In the genomic region with DNA sequence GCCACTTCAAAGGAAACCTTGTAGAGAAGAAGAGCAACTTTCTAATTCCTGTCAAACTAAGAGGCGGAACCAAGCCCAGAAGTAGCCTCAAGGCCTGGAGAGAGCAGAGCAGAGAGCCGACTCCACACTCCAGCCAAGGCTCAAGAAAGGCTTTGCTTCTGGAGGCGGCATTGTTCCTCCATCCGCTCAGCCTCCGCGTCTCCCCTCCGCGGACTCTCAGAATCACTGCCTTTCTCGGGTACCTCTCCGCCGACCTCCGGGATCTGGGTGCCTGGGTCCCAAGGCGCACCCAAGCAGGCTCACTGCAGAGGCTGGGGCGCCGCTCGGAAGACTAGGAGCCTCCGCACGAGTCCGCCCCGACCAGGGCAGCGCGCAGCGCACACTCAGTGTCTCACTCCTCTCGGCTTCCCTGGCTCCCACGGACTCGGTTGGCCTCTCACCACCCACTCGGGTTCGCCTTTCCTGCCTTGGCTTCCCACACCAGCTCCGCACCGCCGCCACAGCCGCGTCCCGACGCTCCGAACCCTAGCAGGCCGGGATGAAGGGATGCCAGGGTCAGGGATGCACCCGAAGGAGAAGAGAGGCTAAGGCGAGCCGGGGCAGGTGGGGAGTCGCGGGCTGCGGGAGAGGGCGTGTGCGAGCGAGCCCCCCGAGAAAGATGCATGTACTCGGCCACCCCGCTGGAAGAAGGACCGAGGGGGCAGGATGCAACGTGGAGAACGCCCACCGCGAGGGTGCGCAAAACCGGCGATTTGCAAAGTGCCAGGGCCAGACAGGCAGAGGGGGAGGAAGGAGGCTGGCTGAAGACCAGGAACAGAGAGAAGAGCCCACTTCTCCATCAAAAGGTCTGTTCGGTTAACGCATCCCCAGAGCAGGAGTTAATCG, we compare ENCODE assay signal across 8 mouse cellular contexts. TPM values are rescaled to one million over a fixed set of nuclear protein-coding genes. Genes with fewer than 3 reads are reported as not detected.
DNase-seq lines count a peak whose midpoint lies in the region; ATAC-seq and TF ChIP-seq lines count a peak whose summit lies in the region.

No protein-coding gene starts in this region.

- H3K27me3 ChIP-seq in kidney, embryonic 15.5 days, result peaks cover 54% of the 10 kb centered on the region
- H3K27me3 ChIP-seq in cerebellum, adult 2 months (ENCODE audit: control insufficient read depth, insufficient read depth, low read length), result no peaks in the 10 kb centered on the region
- no peaks in the 10 kb centered on the region for H3K27me3 ChIP-seq in forebrain, embryonic 15.5 days
- H3K27me3 ChIP-seq in midbrain, embryonic 12.5 days, result peaks cover 29% of the 10 kb centered on the region

- no peak for TF ChIP-seq POLR2A in cerebellum, adult 2 months (IDR thresholded peaks at IDR 0.05; ENCODE audit: borderline replicate concordance, insufficient read depth, low read length)

- H3K9ac ChIP-seq in kidney, embryonic 15.5 days, result peak overlapping the region; percentile 37
- peak overlapping the region; percentile 84 for H3K9ac ChIP-seq in forebrain, embryonic 15.5 days (replicated peaks)
- H3K9ac ChIP-seq in midbrain, embryonic 12.5 days (replicated peaks), result peak overlapping the region; percentile 80

- peak; percentile 72 for ATAC-seq in kidney, embryonic 15.5 days (replicated peaks; ENCODE audit: low FRiP score)
- peak; percentile 88 for ATAC-seq in forebrain, embryonic 15.5 days (replicated peaks)
- peak; percentile 85 for ATAC-seq in midbrain, embryonic 12.5 days (ENCODE audit: low FRiP score, low read depth)
- no peak for ATAC-seq in monocyte, adult 5-6 weeks (replicated peaks; ENCODE audit: insufficient number of reproducible peaks, low FRiP score, low TSS enrichment, poor library complexity, severe bottlenecking)

- no peak for DNase-seq in kidney, adult 8-10 months
- peak; percentile 30 to 53 for DNase-seq in cerebellum, adult 2 months
- DNase-seq in layer of hippocampus, adult 9-11 months, result peak; percentile 32
- peak; percentile 45 for DNase-seq in testis, postnatal 10 days (ENCODE audit: low spot score)

- peak overlapping the region; percentile 58 for H3K4me3 ChIP-seq in kidney, embryonic 15.5 days (replicated peaks)
- peak overlapping the region; percentile 54 for H3K4me3 ChIP-seq in cerebellum, adult 2 months (replicated peaks; ENCODE audit: insufficient read depth, low read depth, low read length)
- H3K4me3 ChIP-seq in forebrain, embryonic 15.5 days, result peak overlapping the region; percentile 68
- peak overlapping the region; percentile 61 for H3K4me3 ChIP-seq in midbrain, embryonic 12.5 days

- no peaks in the 10 kb centered on the region for H3K36me3 ChIP-seq in kidney, embryonic 15.5 days
- no peaks in the 10 kb centered on the region for H3K36me3 ChIP-seq in forebrain, embryonic 15.5 days
- no peaks in the 10 kb centered on the region for H3K36me3 ChIP-seq in midbrain, embryonic 12.5 days

- no peaks in the 10 kb centered on the region for H3K9me3 ChIP-seq in kidney, embryonic 15.5 days (replicated peaks)
- H3K9me3 ChIP-seq in forebrain, embryonic 15.5 days, result no peaks in the 10 kb centered on the region
- no peaks in the 10 kb centered on the region for H3K9me3 ChIP-seq in midbrain, embryonic 12.5 days

- no peak for TF ChIP-seq CTCF in cerebellum, adult 2 months (IDR thresholded peaks at IDR 0.05; ENCODE audit: borderline replicate concordance, insufficient read depth, low read depth, low read length)

- H3K27ac ChIP-seq in kidney, embryonic 15.5 days, result no peak overlapping the region
- H3K27ac ChIP-seq in cerebellum, adult 2 months (ENCODE audit: insufficient read depth, low read length), result no peak overlapping the region
- H3K27ac ChIP-seq in forebrain, embryonic 15.5 days (replicated peaks), result peak overlapping the region; percentile 84
- H3K27ac ChIP-seq in midbrain, embryonic 12.5 days (replicated peaks), result peak overlapping the region; percentile 84

- peak overlapping the region; percentile 96 for H3K4me2 ChIP-seq in kidney, embryonic 15.5 days
- H3K4me2 ChIP-seq in forebrain, embryonic 15.5 days (replicated peaks), result peak overlapping the region; percentile 81
- H3K4me2 ChIP-seq in midbrain, embryonic 12.5 days (replicated peaks), result peak overlapping the region; percentile 89

- under 1% methylated on average over 60 of the region's 60 CpGs for WGBS in kidney, embryonic 15.5 days
- under 1% methylated on average over 60 of the region's 60 CpGs for WGBS in cerebellum, adult 2 months
- under 1% methylated on average over 60 of the region's 60 CpGs for WGBS in forebrain, embryonic 15.5 days
- WGBS in midbrain, embryonic 12.5 days, result under 1% methylated on average over 59 of the region's 60 CpGs

- H3K4me1 ChIP-seq in kidney, embryonic 15.5 days, result peaks cover 26% of the 10 kb centered on the region
- H3K4me1 ChIP-seq in cerebellum, adult 2 months (ENCODE audit: control insufficient read depth, insufficient read depth, low read length), result no peaks in the 10 kb centered on the region
- peaks cover 14% of the 10 kb centered on the region for H3K4me1 ChIP-seq in forebrain, embryonic 15.5 days
- peaks cover 12% of the 10 kb centered on the region for H3K4me1 ChIP-seq in midbrain, embryonic 12.5 days

RNA-seq across cellular contexts. Expression of a gene that starts 0.8 kb away (rescaled TPM):
- polyA plus RNA-seq in kidney, embryonic 15.5 days (2015; fragmentation: Nextera tagmentation; extraction: Ambion mirVana), result 1.5 and 1.6 TPM in 2 replicates
- polyA plus RNA-seq in cerebellum, adult 2 months (2012; rRNA removed), result 15.5 and 16.8 TPM in 2 replicates
- 21.8 and 26.1 TPM in 2 replicates for polyA plus RNA-seq in forebrain, embryonic 15.5 days (2015; fragmentation: Nextera tagmentation; extraction: Ambion mirVana)
- polyA plus RNA-seq in midbrain, embryonic 12.5 days (2016; fragmentation: Nextera tagmentation; extraction: Ambion mirVana), result 8.9 and 10.3 TPM in 2 replicates
- not detected in 3 replicates for total RNA-seq in monocyte, adult 5-6 weeks (2017)

Comparison
In these comparisons a context has a peak if more than half of its experiments do, and no peak if none do; other contexts are left out.
1. H3K27ac ChIP-seq: peak in forebrain, embryonic 15.5 days (single experiment) and midbrain, embryonic 12.5 days (single experiment); none in kidney, embryonic 15.5 days (single experiment) and cerebellum, adult 2 months (single experiment).
2. DNase-seq: peak in cerebellum, adult 2 months (2 of 2), layer of hippocampus, adult 9-11 months (single experiment) and testis, postnatal 10 days (single experiment); none in kidney, adult 8-10 months (0 of 2).
3. Peak in every context shown above with its lines, with median percentiles within 50 percentile points of each other: H3K4me2 ChIP-seq, H3K4me3 ChIP-seq and H3K9ac ChIP-seq.